Mouse (Mus musculus): ENCODE data around the gene Cd7. TPM values are rescaled to one million over a fixed set of nuclear protein-coding genes. Genes with fewer than 3 reads are reported as not detected.
A peak's percentile ranks its signal among the peaks of the same experiment; 100 is the strongest.

Gene Cd7
- polyA plus RNA-seq, 1 experiment from 2014 or later: not detected

GRCm38 (mm10) chr11:121041636-121042035, 2.4 kb upstream of the Cd7 start:
- ATAC-seq (ENCODE audit: low FRiP score): no peak
- H3K36me3 ChIP-seq (ENCODE audit: control insufficient read depth, insufficient read depth, low read length): no peaks in the 10 kb centered on the region
- no peak overlapping the region for H3K4me2 ChIP-seq (replicated peaks; ENCODE audit: low read depth, low read length)
- no peak for DNase-seq (ENCODE audit: low spot score)
- 76% methylated on average over 4 of the region's 4 CpGs for WGBS
- no peaks in the 10 kb centered on the region for H3K27me3 ChIP-seq (ENCODE audit: control insufficient read depth, insufficient read depth, low read length)
- no peak overlapping the region for H3K27ac ChIP-seq (ENCODE audit: low read depth, low read length)
- H3K4me1 ChIP-seq (replicated peaks; ENCODE audit: control insufficient read depth, insufficient read depth, low read length): no peaks in the 10 kb centered on the region
- no peaks in the 10 kb centered on the region for H3K9me3 ChIP-seq (ENCODE audit: control insufficient read depth, low read length)
- no peak overlapping the region for H3K9ac ChIP-seq (ENCODE audit: low read depth, low read length)
- no peak overlapping the region for H3K4me3 ChIP-seq (ENCODE audit: low read depth, low read length)

GRCm38 (mm10) chr11:121041212-121041611, 2.0 kb upstream of the Cd7 start:
- no peak for ATAC-seq (ENCODE audit: low FRiP score)
- H3K27me3 ChIP-seq (ENCODE audit: control insufficient read depth, insufficient read depth, low read length): no peaks in the 10 kb centered on the region
- WGBS: 9% methylated on average over 4 of the region's 4 CpGs

GRCm38 (mm10) chr11:121038366-121039240, 615 bp downstream of the Cd7 start:
- H3K36me3 ChIP-seq (ENCODE audit: control insufficient read depth, insufficient read depth, low read length): no peaks in the 10 kb centered on the region
- no peak overlapping the region for H3K9ac ChIP-seq (ENCODE audit: low read depth, low read length)
- DNase-seq (ENCODE audit: low spot score) (no peak), ATAC-seq (ENCODE audit: low FRiP score) (no peak)
- no peaks in the 10 kb centered on the region for H3K27me3 ChIP-seq (ENCODE audit: control insufficient read depth, insufficient read depth, low read length)
- no peak overlapping the region for H3K4me3 ChIP-seq (ENCODE audit: low read depth, low read length)
- H3K9me3 ChIP-seq (ENCODE audit: control insufficient read depth, low read length): no peaks in the 10 kb centered on the region
- no peak overlapping the region for H3K4me2 ChIP-seq (replicated peaks; ENCODE audit: low read depth, low read length)
- no peaks in the 10 kb centered on the region for H3K4me1 ChIP-seq (replicated peaks; ENCODE audit: control insufficient read depth, insufficient read depth, low read length)
- WGBS: 90% methylated on average over 11 of the region's 11 CpGs
- H3K27ac ChIP-seq (ENCODE audit: low read depth, low read length): no peak overlapping the region

More at GRCm38 (mm10) chr11:121041212-121041611, 2.0 kb upstream of the Cd7 start:
- Histone ChIP-seq H3K36me3 (ENCODE audit: control insufficient read depth, insufficient read depth, low read length) (no peaks in the 10 kb centered on the region), H3K27ac (ENCODE audit: low read depth, low read length) (no peak overlapping the region), H3K4me3 (ENCODE audit: low read depth, low read length) (no peak overlapping the region), H3K4me2 (replicated peaks; ENCODE audit: low read depth, low read length) (no peak overlapping the region), H3K4me1 (replicated peaks; ENCODE audit: control insufficient read depth, insufficient read depth, low read length) (no peaks in the 10 kb centered on the region), H3K9ac (ENCODE audit: low read depth, low read length) (no peak overlapping the region), H3K9me3 (ENCODE audit: control insufficient read depth, low read length) (no peaks in the 10 kb centered on the region)
- peak; percentile 86 for DNase-seq (ENCODE audit: low spot score)

GRCm38 (mm10) chr11:121033118-121033517, 6.1 kb downstream of the Cd7 start:
- no peak overlapping the region for H3K4me3 ChIP-seq (ENCODE audit: low read depth, low read length)
- H3K9ac ChIP-seq (ENCODE audit: low read depth, low read length): no peak overlapping the region
- 85% methylated on average over 5 of the region's 5 CpGs for WGBS
- H3K4me1 ChIP-seq (replicated peaks; ENCODE audit: control insufficient read depth, insufficient read depth, low read length): no peaks in the 10 kb centered on the region
- H3K27me3 ChIP-seq (ENCODE audit: control insufficient read depth, insufficient read depth, low read length): no peaks in the 10 kb centered on the region
- H3K4me2 ChIP-seq (replicated peaks; ENCODE audit: low read depth, low read length): no peak overlapping the region
- no peaks in the 10 kb centered on the region for H3K9me3 ChIP-seq (ENCODE audit: control insufficient read depth, low read length)
- DNase-seq (ENCODE audit: low spot score) (no peak), ATAC-seq (ENCODE audit: low FRiP score) (no peak)
- no peak overlapping the region for H3K27ac ChIP-seq (ENCODE audit: low read depth, low read length)
- H3K36me3 ChIP-seq (ENCODE audit: control insufficient read depth, insufficient read depth, low read length): no peaks in the 10 kb centered on the region

- no peaks in the 10 kb centered on the region for H3K4me1 ChIP-seq (replicated peaks; ENCODE audit: control insufficient read depth, insufficient read depth, low read length)
- H3K4me3 ChIP-seq (ENCODE audit: low read depth, low read length): no peak overlapping the region
- H3K9ac ChIP-seq (ENCODE audit: low read depth, low read length): no peak overlapping the region
- H3K27ac ChIP-seq (ENCODE audit: low read depth, low read length): no peak overlapping the region
- no peaks in the 10 kb centered on the region for H3K9me3 ChIP-seq (ENCODE audit: control insufficient read depth, low read length)
- H3K27me3 ChIP-seq (ENCODE audit: control insufficient read depth, insufficient read depth, low read length): no peaks in the 10 kb centered on the region
- ATAC-seq (ENCODE audit: low FRiP score) (no peak), DNase-seq (ENCODE audit: low spot score) (no peak)
- H3K36me3 ChIP-seq (ENCODE audit: control insufficient read depth, insufficient read depth, low read length): no peaks in the 10 kb centered on the region
- 88% methylated on average over 7 of the region's 7 CpGs for WGBS
- no peak overlapping the region for H3K4me2 ChIP-seq (replicated peaks; ENCODE audit: low read depth, low read length)
These were observed 12.0 kb downstream of the Cd7 start for GRCm38 (mm10) chr11:121027259-121027658.

- DNase-seq (ENCODE audit: low spot score) (no peak), ATAC-seq (ENCODE audit: low FRiP score) (no peak)
- Histone ChIP-seq H3K4me2 (replicated peaks; ENCODE audit: low read depth, low read length) (no peak overlapping the region), H3K4me1 (replicated peaks; ENCODE audit: control insufficient read depth, insufficient read depth, low read length) (no peaks in the 10 kb centered on the region), H3K9me3 (ENCODE audit: control insufficient read depth, low read length) (no peaks in the 10 kb centered on the region), H3K36me3 (ENCODE audit: control insufficient read depth, insufficient read depth, low read length) (no peaks in the 10 kb centered on the region), H3K4me3 (ENCODE audit: low read depth, low read length) (no peak overlapping the region), H3K27ac (ENCODE audit: low read depth, low read length) (no peak overlapping the region), H3K9ac (ENCODE audit: low read depth, low read length) (no peak overlapping the region), H3K27me3 (ENCODE audit: control insufficient read depth, insufficient read depth, low read length) (no peaks in the 10 kb centered on the region)
- WGBS: 73% methylated on average over 6 of the region's 6 CpGs
These were observed 15.1 kb downstream of the Cd7 start for GRCm38 (mm10) chr11:121024163-121024562.

- Histone ChIP-seq H3K27me3 (ENCODE audit: control insufficient read depth, insufficient read depth, low read length) (no peaks in the 10 kb centered on the region), H3K4me1 (replicated peaks; ENCODE audit: control insufficient read depth, insufficient read depth, low read length) (no peaks in the 10 kb centered on the region), H3K27ac (ENCODE audit: low read depth, low read length) (no peak overlapping the region), H3K4me2 (replicated peaks; ENCODE audit: low read depth, low read length) (no peak overlapping the region), H3K4me3 (ENCODE audit: low read depth, low read length) (no peak overlapping the region), H3K9ac (ENCODE audit: low read depth, low read length) (no peak overlapping the region), H3K36me3 (ENCODE audit: control insufficient read depth, insufficient read depth, low read length) (no peaks in the 10 kb centered on the region), H3K9me3 (ENCODE audit: control insufficient read depth, low read length) (no peaks in the 10 kb centered on the region)
- DNase-seq (ENCODE audit: low spot score): no peak
- ATAC-seq (ENCODE audit: low FRiP score): no peak
- 84% methylated on average over 5 of the region's 5 CpGs for WGBS
These were observed 19.7 kb downstream of the Cd7 start for GRCm38 (mm10) chr11:121019501-121019900.

- Histone ChIP-seq H3K4me3 (ENCODE audit: low read depth, low read length) (no peak overlapping the region), H3K9me3 (ENCODE audit: control insufficient read depth, low read length) (no peaks in the 10 kb centered on the region), H3K4me1 (replicated peaks; ENCODE audit: control insufficient read depth, insufficient read depth, low read length) (no peaks in the 10 kb centered on the region), H3K4me2 (replicated peaks; ENCODE audit: low read depth, low read length) (no peak overlapping the region), H3K9ac (ENCODE audit: low read depth, low read length) (no peak overlapping the region), H3K27me3 (ENCODE audit: control insufficient read depth, insufficient read depth, low read length) (no peaks in the 10 kb centered on the region), H3K27ac (ENCODE audit: low read depth, low read length) (no peak overlapping the region), H3K36me3 (ENCODE audit: control insufficient read depth, insufficient read depth, low read length) (no peaks in the 10 kb centered on the region)
- ATAC-seq (ENCODE audit: low FRiP score) (peak; percentile 59; the same call in 1 of the 2 replicates), DNase-seq (ENCODE audit: low spot score) (peak; percentile 72)
- 39% methylated on average over 3 of the region's 3 CpGs for WGBS
These were observed 21.5 kb downstream of the Cd7 start for GRCm38 (mm10) chr11:121017703-121018102.

- no peak for ATAC-seq (ENCODE audit: low FRiP score)
- no peaks in the 10 kb centered on the region for H3K9me3 ChIP-seq (ENCODE audit: control insufficient read depth, low read length)
- no peak for DNase-seq (ENCODE audit: low spot score)
- WGBS: 67% methylated on average over 6 of the region's 6 CpGs
- H3K4me3 ChIP-seq (ENCODE audit: low read depth, low read length): no peak overlapping the region
- no peaks in the 10 kb centered on the region for H3K27me3 ChIP-seq (ENCODE audit: control insufficient read depth, insufficient read depth, low read length)
- no peak overlapping the region for H3K9ac ChIP-seq (ENCODE audit: low read depth, low read length)
- no peaks in the 10 kb centered on the region for H3K4me1 ChIP-seq (replicated peaks; ENCODE audit: control insufficient read depth, insufficient read depth, low read length)
- H3K36me3 ChIP-seq (ENCODE audit: control insufficient read depth, insufficient read depth, low read length): no peaks in the 10 kb centered on the region
- H3K27ac ChIP-seq (ENCODE audit: low read depth, low read length): no peak overlapping the region
- H3K4me2 ChIP-seq (replicated peaks; ENCODE audit: low read depth, low read length): no peak overlapping the region
These were observed 23.7 kb downstream of the Cd7 start for GRCm38 (mm10) chr11:121015472-121015871.

Data from hindbrain, embryonic 11.5 days (tissue).